Mouse (Mus musculus): ENCODE data around the gene St7. TPM values are rescaled to one million over a fixed set of nuclear protein-coding genes. Genes with fewer than 3 reads are reported as not detected.

Gene St7
- polyA plus RNA-seq (2011; ENCODE audit: insufficient read depth, insufficient read length, low read depth, missing spikeins) = 7.4 and 8.2 TPM in 2 replicates

GRCm38 (mm10) chr6:17692647-17693046 is at the start of gene St7:
Gene St7, plus strand, starts transcription at chr6:17692933.
- no peaks in the 10 kb centered on the region for H3K36me3 ChIP-seq (ENCODE audit: control insufficient read depth, insufficient read depth, low read length, poor library complexity, severe bottlenecking)
- H3K27me3 ChIP-seq (ENCODE audit: control insufficient read depth, insufficient read depth, low read length, poor library complexity, severe bottlenecking) = no peaks in the 10 kb centered on the region
- H3K27ac ChIP-seq (ENCODE audit: insufficient read depth, low read length) = no peak within 1 kb of the TSS
- TF ChIP-seq POLR2A (IDR thresholded peaks at IDR 0.05; ENCODE audit: insufficient read depth, low read length) = no peak
- TF ChIP-seq EP300 (IDR thresholded peaks at IDR 0.05; ENCODE audit: insufficient read depth, low read depth, low read length) = no peak
- TF ChIP-seq CTCF (IDR thresholded peaks at IDR 0.05; ENCODE audit: low read depth, low read length) = no peak
- no peaks in the 10 kb centered on the region for H3K9me3 ChIP-seq (replicated peaks; ENCODE audit: control insufficient read depth, insufficient read depth, low read length, poor library complexity, severe bottlenecking)
- peak within 1 kb of the TSS; percentile 71 for H3K4me3 ChIP-seq (ENCODE audit: low read depth, low read length)
- peak within 1 kb of the TSS; percentile 74 for H3K9ac ChIP-seq (ENCODE audit: low read depth, poor library complexity, severe bottlenecking)
- no peaks in the 10 kb centered on the region for H3K4me1 ChIP-seq (ENCODE audit: control insufficient read depth, insufficient read depth, low read length)

GRCm38 (mm10) chr6:17646107-17646506 is 46.6 kb upstream of the St7 start:
- Histone ChIP-seq H3K27ac (ENCODE audit: insufficient read depth, low read length) (no peak overlapping the region), H3K36me3 (ENCODE audit: control insufficient read depth, insufficient read depth, low read length, poor library complexity, severe bottlenecking) (peaks cover 16% of the 10 kb centered on the region), H3K9ac (ENCODE audit: low read depth, poor library complexity, severe bottlenecking) (no peak overlapping the region), H3K9me3 (replicated peaks; ENCODE audit: control insufficient read depth, insufficient read depth, low read length, poor library complexity, severe bottlenecking) (no peaks in the 10 kb centered on the region), H3K27me3 (ENCODE audit: control insufficient read depth, insufficient read depth, low read length, poor library complexity, severe bottlenecking) (no peaks in the 10 kb centered on the region), H3K4me3 (ENCODE audit: low read depth, low read length) (no peak overlapping the region), H3K4me1 (ENCODE audit: control insufficient read depth, insufficient read depth, low read length) (no peaks in the 10 kb centered on the region)
- TF ChIP-seq POLR2A (IDR thresholded peaks at IDR 0.05; ENCODE audit: insufficient read depth, low read length) (no peak), CTCF (IDR thresholded peaks at IDR 0.05; ENCODE audit: low read depth, low read length) (no peak), EP300 (IDR thresholded peaks at IDR 0.05; ENCODE audit: insufficient read depth, low read depth, low read length) (no peak)

GRCm38 (mm10) chr6:17652132-17652531 is 40.6 kb upstream of the St7 start:
- Histone ChIP-seq H3K27me3 (ENCODE audit: control insufficient read depth, insufficient read depth, low read length, poor library complexity, severe bottlenecking) (no peaks in the 10 kb centered on the region), H3K4me1 (ENCODE audit: control insufficient read depth, insufficient read depth, low read length) (no peaks in the 10 kb centered on the region), H3K27ac (ENCODE audit: insufficient read depth, low read length) (no peak overlapping the region), H3K4me3 (ENCODE audit: low read depth, low read length) (no peak overlapping the region), H3K36me3 (ENCODE audit: control insufficient read depth, insufficient read depth, low read length, poor library complexity, severe bottlenecking) (peaks cover 30% of the 10 kb centered on the region), H3K9me3 (replicated peaks; ENCODE audit: control insufficient read depth, insufficient read depth, low read length, poor library complexity, severe bottlenecking) (no peaks in the 10 kb centered on the region), H3K9ac (ENCODE audit: low read depth, poor library complexity, severe bottlenecking) (no peak overlapping the region)
- TF ChIP-seq CTCF (IDR thresholded peaks at IDR 0.05; ENCODE audit: low read depth, low read length) (no peak), POLR2A (IDR thresholded peaks at IDR 0.05; ENCODE audit: insufficient read depth, low read length) (no peak), EP300 (IDR thresholded peaks at IDR 0.05; ENCODE audit: insufficient read depth, low read depth, low read length) (no peak)

GRCm38 (mm10) chr6:17655080-17655479 is 37.7 kb upstream of the St7 start:
- H3K27me3 ChIP-seq (ENCODE audit: control insufficient read depth, insufficient read depth, low read length, poor library complexity, severe bottlenecking) = no peaks in the 10 kb centered on the region
- H3K9ac ChIP-seq (ENCODE audit: low read depth, poor library complexity, severe bottlenecking) = no peak overlapping the region
- H3K36me3 ChIP-seq (ENCODE audit: control insufficient read depth, insufficient read depth, low read length, poor library complexity, severe bottlenecking) = peaks cover 24% of the 10 kb centered on the region
- no peaks in the 10 kb centered on the region for H3K9me3 ChIP-seq (replicated peaks; ENCODE audit: control insufficient read depth, insufficient read depth, low read length, poor library complexity, severe bottlenecking)
- no peaks in the 10 kb centered on the region for H3K4me1 ChIP-seq (ENCODE audit: control insufficient read depth, insufficient read depth, low read length)
- TF ChIP-seq EP300 (IDR thresholded peaks at IDR 0.05; ENCODE audit: insufficient read depth, low read depth, low read length) = no peak
- no peak for TF ChIP-seq CTCF (IDR thresholded peaks at IDR 0.05; ENCODE audit: low read depth, low read length)
- no peak for TF ChIP-seq POLR2A (IDR thresholded peaks at IDR 0.05; ENCODE audit: insufficient read depth, low read length)
- no peak overlapping the region for H3K4me3 ChIP-seq (ENCODE audit: low read depth, low read length)
- H3K27ac ChIP-seq (ENCODE audit: insufficient read depth, low read length) = no peak overlapping the region

- Histone ChIP-seq H3K4me3 (ENCODE audit: low read depth, low read length) (no peak overlapping the region), H3K9ac (ENCODE audit: low read depth, poor library complexity, severe bottlenecking) (no peak overlapping the region), H3K27me3 (ENCODE audit: control insufficient read depth, insufficient read depth, low read length, poor library complexity, severe bottlenecking) (no peaks in the 10 kb centered on the region), H3K27ac (ENCODE audit: insufficient read depth, low read length) (no peak overlapping the region), H3K4me1 (ENCODE audit: control insufficient read depth, insufficient read depth, low read length) (no peaks in the 10 kb centered on the region), H3K9me3 (replicated peaks; ENCODE audit: control insufficient read depth, insufficient read depth, low read length, poor library complexity, severe bottlenecking) (no peaks in the 10 kb centered on the region), H3K36me3 (ENCODE audit: control insufficient read depth, insufficient read depth, low read length, poor library complexity, severe bottlenecking) (peaks cover 30% of the 10 kb centered on the region)
- TF ChIP-seq CTCF (IDR thresholded peaks at IDR 0.05; ENCODE audit: low read depth, low read length) (no peak), EP300 (IDR thresholded peaks at IDR 0.05; ENCODE audit: insufficient read depth, low read depth, low read length) (no peak), POLR2A (IDR thresholded peaks at IDR 0.05; ENCODE audit: insufficient read depth, low read length) (no peak)
Observed at GRCm38 (mm10) chr6:17657308-17657707, 35.4 kb upstream of the St7 start.

- Histone ChIP-seq H3K9me3 (replicated peaks; ENCODE audit: control insufficient read depth, insufficient read depth, low read length, poor library complexity, severe bottlenecking) (no peaks in the 10 kb centered on the region), H3K4me3 (ENCODE audit: low read depth, low read length) (no peak overlapping the region), H3K9ac (ENCODE audit: low read depth, poor library complexity, severe bottlenecking) (no peak overlapping the region), H3K4me1 (ENCODE audit: control insufficient read depth, insufficient read depth, low read length) (no peaks in the 10 kb centered on the region), H3K36me3 (ENCODE audit: control insufficient read depth, insufficient read depth, low read length, poor library complexity, severe bottlenecking) (peaks cover 34% of the 10 kb centered on the region), H3K27ac (ENCODE audit: insufficient read depth, low read length) (no peak overlapping the region), H3K27me3 (ENCODE audit: control insufficient read depth, insufficient read depth, low read length, poor library complexity, severe bottlenecking) (no peaks in the 10 kb centered on the region)
- no peak for TF ChIP-seq POLR2A (IDR thresholded peaks at IDR 0.05; ENCODE audit: insufficient read depth, low read length)
- no peak for TF ChIP-seq CTCF (IDR thresholded peaks at IDR 0.05; ENCODE audit: low read depth, low read length)
- no peak for TF ChIP-seq EP300 (IDR thresholded peaks at IDR 0.05; ENCODE audit: insufficient read depth, low read depth, low read length)
Observed at GRCm38 (mm10) chr6:17665348-17665747, 27.4 kb upstream of the St7 start.
